Mouse (Mus musculus) hindbrain, embryonic 11.5 days (tissue): ENCODE data around the gene Smoc1. TPM values are rescaled to one million over a fixed set of nuclear protein-coding genes. Genes with fewer than 3 reads are reported as not detected.

Source experiments
- ATAC-seq: fragments of 200-750 bp; cut with Nextera tagmentation; 2 replicates; pipeline ENCODE4 v1.8.0; 2017; ENCODE audit warnings: mild to moderate bottlenecking, moderate TSS enrichment, moderate library complexity; ENCODE audit not compliant: low FRiP score
- DNase-seq: peaks from one replicate; pipeline ENCODE4 v3.0.0-alpha.2; 2015; ENCODE audit warnings: low spot score
- H3K27ac ChIP-seq: fragments of 300-500 bp; sonication (generic); 2 replicates; pipeline ENCODE4 v1.5.1; 2014; ENCODE audit warnings: mild to moderate bottlenecking, low read depth, low read length
- H3K27me3 ChIP-seq: fragments of 300-500 bp; sonication (generic); 2 replicates; pipeline ENCODE4 v1.6.1; 2014; ENCODE audit warnings: mild to moderate bottlenecking, low read length, moderate library complexity, mixed read lengths; ENCODE audit not compliant: control insufficient read depth, insufficient read depth
- H3K36me3 ChIP-seq: fragments of 300-500 bp; sonication (generic); 2 replicates; pipeline ENCODE4 v1.6.1; 2014; ENCODE audit warnings: mild to moderate bottlenecking, low read length, moderate library complexity, mixed read lengths; ENCODE audit not compliant: control insufficient read depth, insufficient read depth
- H3K4me1 ChIP-seq: fragments of 300-500 bp; sonication (generic); replicated peaks from 2 replicates; pipeline ENCODE4 v1.6.1; 2014; ENCODE audit warnings: low read length, mixed read lengths; ENCODE audit not compliant: control insufficient read depth, insufficient read depth
- H3K4me2 ChIP-seq: fragments of 300-500 bp; sonication (generic); replicated peaks from 2 replicates; pipeline ENCODE4 v1.6.1; 2014; ENCODE audit warnings: mild to moderate bottlenecking, low read depth, low read length
- H3K4me3 ChIP-seq: fragments of 300-500 bp; sonication (generic); 2 replicates; pipeline ENCODE4 v1.5.1; 2014; ENCODE audit warnings: low read depth, low read length
- H3K9ac ChIP-seq: fragments of 300-500 bp; sonication (generic); 2 replicates; pipeline ENCODE4 v1.6.1; 2014; ENCODE audit warnings: low read depth, low read length
- H3K9me3 ChIP-seq: fragments of 300-500 bp; sonication (generic); 2 replicates; pipeline ENCODE4 v1.6.1; 2016; ENCODE audit warnings: low read length; ENCODE audit not compliant: control insufficient read depth
- WGBS: fragments of 180-500 bp; shearing (Covaris S2); extraction: QIAGEN DNeasy Blood & Tissue Kit; methylation state at CpG from one replicate; pipeline ENCODE4 v1.1.7; 2014; 5-methylcytosine and 5-hydroxymethylcytosine counted together
- polyA plus RNA-seq: library from polyadenylated mRNA; unstranded; fragments of >200 nt; fragmentation: Nextera tagmentation; extraction: Ambion mirVana; gene quantifications from 2 replicates; pipeline ENCODE4 v1.2.1, GENCODE M21; 2014

Smoc1 gene
- polyA plus RNA-seq, 1 experiment from 2014 or later, result 12.9 TPM

DNA sequence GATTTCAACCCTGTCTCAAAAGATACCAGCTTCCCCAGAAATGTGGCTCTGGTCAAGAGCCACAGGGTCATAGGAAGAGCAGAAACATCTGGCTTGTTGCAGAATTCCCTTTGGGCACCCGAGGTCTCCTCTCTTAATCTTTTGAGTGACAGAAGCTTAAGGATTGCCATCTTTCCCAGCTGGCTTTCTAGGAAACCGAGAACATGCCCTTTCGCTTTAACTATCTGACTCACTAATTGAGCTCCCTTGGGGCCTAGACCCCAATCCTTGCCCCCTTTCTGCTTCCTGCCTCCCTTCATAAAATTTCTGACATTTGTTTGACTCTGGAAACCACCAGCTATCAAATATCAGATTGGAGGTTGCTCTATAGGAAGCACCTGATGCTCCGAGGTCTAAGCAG is 3.1 kb downstream of the Smoc1 start:
- Histone ChIP-seq H3K36me3 (no peaks in the 10 kb centered on the region), H3K4me2 (peak overlapping the region; percentile 2; the same call in 1 of the 2 replicates), H3K4me3 (no peak overlapping the region), H3K9me3 (no peaks in the 10 kb centered on the region), H3K27ac (no peak overlapping the region), H3K27me3 (peaks cover 5% of the 10 kb centered on the region; the same call in 1 of the 2 replicates), H3K9ac (no peak overlapping the region), H3K4me1 (peaks cover 3% of the 10 kb centered on the region; the same call in 1 of the 2 replicates)
- ATAC-seq (no peak), DNase-seq (no peak)
- 51% methylated on average over 4 of the region's 4 CpGs for WGBS

DNA sequence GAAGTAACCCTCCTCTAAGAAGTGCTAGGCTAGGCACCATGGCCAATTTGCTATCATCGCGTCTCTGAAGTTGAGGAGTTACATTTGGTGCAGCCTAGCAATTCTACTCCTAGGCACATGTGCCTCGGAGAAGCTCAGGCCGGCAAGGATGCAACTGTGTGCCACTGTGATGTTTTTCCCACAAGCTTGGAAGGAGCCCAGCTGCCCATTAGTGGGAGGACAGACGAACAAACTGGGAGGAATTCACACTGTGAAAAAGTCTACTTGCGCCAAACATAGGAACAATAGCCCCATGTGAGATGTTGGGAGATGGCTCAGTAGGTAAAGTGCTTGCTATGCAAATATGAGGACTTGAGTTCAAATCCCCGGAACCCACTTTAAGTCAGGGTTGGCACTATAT is 5.0 kb downstream of the Smoc1 start:
- no peaks in the 10 kb centered on the region for H3K36me3 ChIP-seq
- no peak overlapping the region for H3K9ac ChIP-seq
- H3K4me1 ChIP-seq, result no peaks in the 10 kb centered on the region
- H3K27ac ChIP-seq, result no peak overlapping the region
- peaks cover 5% of the 10 kb centered on the region; the same call in 1 of the 2 replicates for H3K27me3 ChIP-seq
- WGBS, result 92% methylated on average over 7 of the region's 7 CpGs
- ATAC-seq (no peak), DNase-seq (no peak)
- no peak overlapping the region for H3K4me2 ChIP-seq
- no peak overlapping the region for H3K4me3 ChIP-seq
- H3K9me3 ChIP-seq, result no peaks in the 10 kb centered on the region

GRCm38 (mm10) chr12:81033389-81034041 is 6.9 kb downstream of the Smoc1 start:
- Histone ChIP-seq H3K36me3 (no peaks in the 10 kb centered on the region), H3K4me2 (no peak overlapping the region), H3K4me3 (no peak overlapping the region), H3K9me3 (no peaks in the 10 kb centered on the region), H3K9ac (no peak overlapping the region), H3K27me3 (no peaks in the 10 kb centered on the region), H3K27ac (no peak overlapping the region; the same call in 1 of the 2 replicates), H3K4me1 (no peaks in the 10 kb centered on the region)
- no peak for ATAC-seq
- WGBS, result 65% methylated on average over 15 of the region's 15 CpGs
- DNase-seq, result no peak

DNA sequence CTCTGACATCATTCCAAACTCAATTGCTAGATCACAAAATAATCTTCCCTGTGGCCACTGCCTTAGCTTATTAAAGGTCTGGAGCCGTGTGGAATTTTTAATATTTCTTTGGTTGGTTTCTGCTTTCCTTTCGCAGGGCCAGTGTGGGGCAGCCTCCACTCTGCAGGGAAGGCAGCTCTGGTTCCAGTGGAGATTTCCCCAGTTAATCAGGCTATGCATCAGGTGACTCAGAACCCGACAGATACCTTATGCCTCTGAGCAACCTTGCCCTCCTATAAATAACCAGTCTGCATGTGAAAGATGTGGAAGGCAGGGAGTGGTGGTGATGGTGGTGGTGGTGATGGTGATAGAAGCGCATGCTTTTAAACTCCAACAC is 7.4 kb downstream of the Smoc1 start:
- Histone ChIP-seq H3K27me3 (no peaks in the 10 kb centered on the region), H3K9me3 (no peaks in the 10 kb centered on the region), H3K27ac (no peak overlapping the region), H3K4me3 (no peak overlapping the region), H3K4me1 (no peaks in the 10 kb centered on the region), H3K4me2 (no peak overlapping the region), H3K9ac (no peak overlapping the region), H3K36me3 (no peaks in the 10 kb centered on the region)
- DNase-seq, result no peak
- no peak for ATAC-seq
- WGBS, result 67% methylated on average over 4 of the region's 4 CpGs

- H3K27me3 ChIP-seq, result no peaks in the 10 kb centered on the region
- H3K9ac ChIP-seq, result no peak overlapping the region
- H3K4me1 ChIP-seq, result no peaks in the 10 kb centered on the region
- no peak overlapping the region for H3K27ac ChIP-seq
- ATAC-seq, result no peak
- no peak overlapping the region for H3K4me3 ChIP-seq
- WGBS, result 89% methylated on average over 6 of the region's 6 CpGs
- no peak for DNase-seq
- H3K4me2 ChIP-seq, result no peak overlapping the region
- no peaks in the 10 kb centered on the region for H3K9me3 ChIP-seq
- no peaks in the 10 kb centered on the region for H3K36me3 ChIP-seq
Measured at GRCm38 (mm10) chr12:81035850-81036249, 9.2 kb downstream of the Smoc1 start.

- Histone ChIP-seq H3K9ac (no peak overlapping the region), H3K4me3 (no peak overlapping the region), H3K27me3 (no peaks in the 10 kb centered on the region), H3K36me3 (no peaks in the 10 kb centered on the region), H3K4me1 (no peaks in the 10 kb centered on the region), H3K27ac (no peak overlapping the region), H3K9me3 (no peaks in the 10 kb centered on the region), H3K4me2 (no peak overlapping the region)
- 51% methylated on average over 11 of the region's 11 CpGs for WGBS
- ATAC-seq (peak; percentile 65; the same call in 1 of the 2 replicates), DNase-seq (peak; percentile 57)
Measured at GRCm38 (mm10) chr12:81043616-81044015, 17.0 kb downstream of the Smoc1 start.

- ATAC-seq (no peak), DNase-seq (no peak)
- WGBS, result 75% methylated on average over 5 of the region's 5 CpGs
Measured at GRCm38 (mm10) chr12:81046926-81047325, 20.3 kb downstream of the Smoc1 start.

DNA sequence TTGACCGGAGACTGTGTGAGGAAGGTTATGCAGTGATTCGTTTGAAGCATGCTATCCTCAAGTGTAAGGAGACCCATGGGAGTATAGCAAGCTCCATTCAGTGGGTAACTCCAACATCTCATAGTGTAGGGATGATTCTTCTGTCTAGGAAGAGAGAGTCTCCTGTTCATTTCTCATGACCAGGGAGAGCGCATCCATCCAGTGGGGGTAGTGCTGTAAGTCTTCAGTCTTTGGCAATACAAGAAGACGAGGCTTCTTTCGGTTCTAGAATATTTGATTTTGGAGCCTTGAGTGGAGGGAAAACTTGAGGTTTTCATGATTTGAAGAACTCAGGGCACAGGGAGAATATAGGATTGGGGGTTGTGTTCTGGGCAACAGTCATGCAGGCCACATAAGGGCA is 23.1 kb downstream of the Smoc1 start:
- WGBS, result 94% methylated on average over 5 of the region's 5 CpGs
- H3K4me3 ChIP-seq, result no peak overlapping the region
- no peak for DNase-seq
- H3K9ac ChIP-seq, result no peak overlapping the region
- H3K4me1 ChIP-seq, result no peaks in the 10 kb centered on the region
- no peak overlapping the region for H3K27ac ChIP-seq
- ATAC-seq, result no peak
- no peak overlapping the region for H3K4me2 ChIP-seq
- H3K36me3 ChIP-seq, result no peaks in the 10 kb centered on the region
- no peaks in the 10 kb centered on the region for H3K27me3 ChIP-seq
- H3K9me3 ChIP-seq, result no peaks in the 10 kb centered on the region

More at GRCm38 (mm10) chr12:81046926-81047325, 20.3 kb downstream of the Smoc1 start:
- H3K4me3 ChIP-seq, result no peak overlapping the region
- no peaks in the 10 kb centered on the region for H3K36me3 ChIP-seq
- H3K27ac ChIP-seq, result no peak overlapping the region
- no peaks in the 10 kb centered on the region for H3K9me3 ChIP-seq
- no peak overlapping the region for H3K4me2 ChIP-seq
- H3K4me1 ChIP-seq, result no peaks in the 10 kb centered on the region
- H3K9ac ChIP-seq, result no peak overlapping the region
- no peaks in the 10 kb centered on the region for H3K27me3 ChIP-seq

DNA sequence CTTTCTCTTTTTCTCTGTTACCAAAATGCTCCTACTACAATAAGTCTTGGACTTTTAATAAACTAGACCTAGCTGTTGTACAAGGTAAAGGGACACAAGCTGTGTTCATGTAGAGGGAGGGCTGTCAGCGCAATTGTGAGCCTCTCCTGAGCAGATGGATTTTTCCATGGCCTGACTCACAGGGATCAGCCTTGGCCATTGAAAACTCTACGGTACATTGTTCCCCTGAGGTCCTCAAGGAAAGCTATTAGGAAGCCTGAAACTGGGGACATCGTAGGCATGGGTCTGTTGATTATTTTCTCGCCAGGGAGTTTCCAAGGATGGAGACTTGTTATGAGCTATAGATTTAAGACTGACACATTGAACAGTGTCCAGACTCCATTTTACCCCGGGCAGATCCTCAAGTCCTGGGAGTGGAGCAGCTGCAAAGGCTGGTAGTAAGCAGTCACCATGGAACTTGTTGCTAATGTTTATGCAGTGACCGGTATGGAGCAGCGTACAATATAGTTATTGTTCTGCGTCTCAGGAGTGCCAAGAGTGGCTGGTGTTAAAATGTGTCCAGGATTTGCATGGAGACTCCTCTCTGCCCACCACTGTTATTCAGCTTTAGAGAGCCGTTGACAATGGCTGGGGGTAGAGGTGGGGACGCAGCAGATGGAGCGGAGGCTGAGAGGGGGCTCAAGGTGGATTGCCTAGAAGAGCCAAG is 28.5 kb downstream of the Smoc1 start:
- peak; percentile 74 for ATAC-seq
- Histone ChIP-seq H3K4me1 (no peaks in the 10 kb centered on the region; the same call in 1 of the 2 replicates), H3K4me2 (no peak overlapping the region), H3K4me3 (no peak overlapping the region), H3K27ac (peak overlapping the region; percentile 59; the same call in 1 of the 2 replicates), H3K27me3 (no peaks in the 10 kb centered on the region), H3K9ac (no peak overlapping the region), H3K9me3 (no peaks in the 10 kb centered on the region), H3K36me3 (no peaks in the 10 kb centered on the region)
- DNase-seq, result peak; percentile 40
- WGBS, result 51% methylated on average over 11 of the region's 11 CpGs
